Mouse (Mus musculus) liver, embryonic 14.5 days (tissue): ENCODE results near the gene Svop.

Experiments
- CTCF ChIP-seq: IDR thresholded peaks from 2 replicates; pipeline ENCODE4 v1.5.1; 2016; ENCODE audit warnings: antibody characterized with exemption, low read depth, control low read depth
- EP300 ChIP-seq: IDR thresholded peaks from 2 replicates; pipeline ENCODE4 v1.6.1; 2016; ENCODE audit warnings: antibody characterized with exemption, low read depth

DNA sequence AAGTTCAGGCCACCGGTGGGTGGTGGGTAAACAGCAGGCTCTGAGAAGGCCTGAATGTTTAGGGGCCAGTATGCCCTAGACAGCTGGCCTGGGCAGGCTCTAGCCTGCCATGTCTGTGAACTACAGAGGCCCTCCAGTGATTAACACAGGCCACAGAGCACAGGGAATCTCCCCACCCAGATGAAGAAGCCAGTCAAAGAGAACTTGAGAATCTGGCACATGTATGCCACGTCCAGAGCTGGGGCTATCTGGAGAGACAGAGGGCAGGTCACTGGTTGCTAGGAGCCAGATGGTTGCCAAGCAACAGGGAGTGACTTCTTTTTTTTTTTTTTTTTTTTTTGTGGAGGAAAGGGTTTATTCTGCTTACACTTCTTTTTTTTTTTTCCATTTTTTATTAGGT lies 19.1 kb downstream of the Svop start:
- TF ChIP-seq EP300 = no peak
- no peak for TF ChIP-seq CTCF
